ENCODE assay signal across 9 mouse cellular contexts in genomic region chr19:10895708-10896107, GRCm38 (mm10). TPM values are rescaled to one million over a fixed set of nuclear protein-coding genes. Genes with fewer than 3 reads are reported as not detected.
DNase-seq lines count a peak whose midpoint lies in the region; ATAC-seq lines count a peak whose summit lies in the region.
"Had no signal": no experiment of that assay in that cellular context is flagged by ENCODE, and none has a peak within 500 bp of the region (broad histone marks: within the 10 kb centered on the region; RNA-seq: fewer than 3 reads in every experiment).

No protein-coding gene starts in this region.

- 1% methylated on average over 16 of the region's 16 CpGs for WGBS in neural tube, embryonic 11.5 days
- WGBS in hindbrain, embryonic 13.5 days, result 1% methylated on average over 16 of the region's 16 CpGs
- WGBS in midbrain, embryonic 15.5 days, result 2% methylated on average over 16 of the region's 16 CpGs

- no peaks in the 10 kb centered on the region for H3K27me3 ChIP-seq in neural tube, embryonic 11.5 days (ENCODE audit: control insufficient read depth, insufficient read depth, low read length)
- no peaks in the 10 kb centered on the region for H3K27me3 ChIP-seq in hindbrain, embryonic 13.5 days
- no peaks in the 10 kb centered on the region for H3K27me3 ChIP-seq in midbrain, embryonic 15.5 days (replicated peaks)

- H3K9ac ChIP-seq in neural tube, embryonic 11.5 days (ENCODE audit: low read length), result peak overlapping the region; percentile 91
- peak overlapping the region; percentile 94 for H3K9ac ChIP-seq in hindbrain, embryonic 13.5 days
- H3K9ac ChIP-seq in midbrain, embryonic 15.5 days, result peak overlapping the region; percentile 77

- H3K36me3 ChIP-seq in neural tube, embryonic 11.5 days (ENCODE audit: control insufficient read depth, insufficient read depth, low read length), result peaks cover 13% of the 10 kb centered on the region
- H3K36me3 ChIP-seq in hindbrain, embryonic 13.5 days, result peaks cover 32% of the 10 kb centered on the region
- H3K36me3 ChIP-seq in midbrain, embryonic 15.5 days (replicated peaks), result peaks cover 15% of the 10 kb centered on the region

- peak overlapping the region; percentile 46 for H3K4me2 ChIP-seq in neural tube, embryonic 11.5 days (ENCODE audit: low read depth)
- H3K4me2 ChIP-seq in hindbrain, embryonic 13.5 days, result peak overlapping the region; percentile 91
- H3K4me2 ChIP-seq in midbrain, embryonic 15.5 days, result peak overlapping the region; percentile 66

- peak; percentile 48 for DNase-seq in adrenal gland, postnatal 10 days
- DNase-seq in adrenal gland, adult (ENCODE audit: inconsistent age in 2 of 2, low spot score in 1 of 2), result no peak
- no peak for DNase-seq in neural tube, embryonic 11.5 days (ENCODE audit: low spot score)
- DNase-seq in neural tube, embryonic 10.5 days (ENCODE audit: extremely low spot score, low spot score), result no peak
- DNase-seq in layer of hippocampus, adult 11-12 months (ENCODE audit: low spot score), result no peak

- no peak for ATAC-seq in neural tube, embryonic 11.5 days (ENCODE audit: insufficient read depth, low FRiP score, low TSS enrichment)
- no peak for ATAC-seq in hindbrain, embryonic 13.5 days (ENCODE audit: low FRiP score)
- ATAC-seq in midbrain, embryonic 15.5 days (replicated peaks), result peak; percentile 8; the same call in 1 of the 2 replicates
- no peak for ATAC-seq in CD4-positive, CD25-positive, alpha-beta regulatory T cell, adult 4 months

- no peaks in the 10 kb centered on the region for H3K9me3 ChIP-seq in neural tube, embryonic 11.5 days (ENCODE audit: control insufficient read depth, low read length)
- H3K9me3 ChIP-seq in hindbrain, embryonic 13.5 days, result no peaks in the 10 kb centered on the region
- no peaks in the 10 kb centered on the region for H3K9me3 ChIP-seq in midbrain, embryonic 15.5 days

- peak overlapping the region; percentile 90 for H3K27ac ChIP-seq in neural tube, embryonic 11.5 days (ENCODE audit: low read depth, low read length)
- H3K27ac ChIP-seq in hindbrain, embryonic 13.5 days, result peak overlapping the region; percentile 93
- H3K27ac ChIP-seq in midbrain, embryonic 15.5 days, result peak overlapping the region; percentile 87

- H3K4me1 ChIP-seq in neural tube, embryonic 11.5 days (ENCODE audit: control insufficient read depth, insufficient read depth, low read length), result peaks cover 6% of the 10 kb centered on the region; the same call in 1 of the 2 replicates
- peaks cover 26% of the 10 kb centered on the region for H3K4me1 ChIP-seq in hindbrain, embryonic 13.5 days (replicated peaks)
- peaks cover 25% of the 10 kb centered on the region for H3K4me1 ChIP-seq in midbrain, embryonic 15.5 days

- H3K4me3 ChIP-seq in neural tube, embryonic 11.5 days (ENCODE audit: low read depth, low read length), result peak overlapping the region; percentile 82
- peak overlapping the region; percentile 88 for H3K4me3 ChIP-seq in hindbrain, embryonic 13.5 days
- peak overlapping the region; percentile 69 for H3K4me3 ChIP-seq in midbrain, embryonic 15.5 days

RNA-seq across cellular contexts. Expression of gene Prpf19, which starts 0.7 kb away (rescaled TPM):
- total RNA-seq in adrenal gland, postnatal 10 days (2021), result 100 to 1,000 TPM; 124 to 163 TPM
- polyA plus RNA-seq in neural tube, embryonic 11.5 days (2014; fragmentation: Nextera tagmentation; extraction: Ambion mirVana), result 47.3 and 56.8 TPM in 2 replicates
- polyA plus RNA-seq in hindbrain, embryonic 13.5 days (2015; fragmentation: Nextera tagmentation; extraction: Ambion mirVana), result 40.2 and 42.9 TPM in 2 replicates
- polyA plus RNA-seq in midbrain, embryonic 15.5 days (2015; fragmentation: Nextera tagmentation; extraction: Ambion mirVana), result 44.5 and 47.5 TPM in 2 replicates
- 10 to 100 TPM; 10.4 to 24.8 TPM for polyA plus RNA-seq in CD4-positive, CD25-positive, alpha-beta regulatory T cell, adult 4 months (2017; shearing (Covaris generic))

RNA-seq across cellular contexts. Expression of gene Tmem109, which starts 13.9 kb away (rescaled TPM):
- 10 to 100 TPM; 84.0 to 93.2 TPM for total RNA-seq in adrenal gland, postnatal 10 days (2021)
- 49.4 and 49.5 TPM in 2 replicates for polyA plus RNA-seq in neural tube, embryonic 11.5 days (2014; fragmentation: Nextera tagmentation; extraction: Ambion mirVana)
- polyA plus RNA-seq in hindbrain, embryonic 13.5 days (2015; fragmentation: Nextera tagmentation; extraction: Ambion mirVana), result 34.2 and 34.3 TPM in 2 replicates
- polyA plus RNA-seq in midbrain, embryonic 15.5 days (2015; fragmentation: Nextera tagmentation; extraction: Ambion mirVana), result 46.2 and 48.4 TPM in 2 replicates
- 10 to 100 TPM; 57.5 to 82.3 TPM for polyA plus RNA-seq in CD4-positive, CD25-positive, alpha-beta regulatory T cell, adult 4 months (2017; shearing (Covaris generic))

RNA-seq across cellular contexts. Expression of gene Zp1, which starts 24.7 kb away (rescaled TPM):
- not detected for total RNA-seq in adrenal gland, postnatal 10 days (2021)
- polyA plus RNA-seq in neural tube, embryonic 11.5 days (2014; fragmentation: Nextera tagmentation; extraction: Ambion mirVana), result not detected in 2 replicates
- polyA plus RNA-seq in hindbrain, embryonic 13.5 days (2015; fragmentation: Nextera tagmentation; extraction: Ambion mirVana), result not detected in 2 replicates
- 0.49 and 0.79 TPM in 2 replicates for polyA plus RNA-seq in midbrain, embryonic 15.5 days (2015; fragmentation: Nextera tagmentation; extraction: Ambion mirVana)
- polyA plus RNA-seq in CD4-positive, CD25-positive, alpha-beta regulatory T cell, adult 4 months (2017; shearing (Covaris generic)), result not detected
- total RNA-seq: hematopoietic stem cell, adult 5-6 weeks had no signal

RNA-seq across cellular contexts. Expression of gene Tmem132a, which starts 26.0 kb away (rescaled TPM):
- 10 to 100 TPM; 22.3 to 23.1 TPM for total RNA-seq in adrenal gland, postnatal 10 days (2021)
- polyA plus RNA-seq in neural tube, embryonic 11.5 days (2014; fragmentation: Nextera tagmentation; extraction: Ambion mirVana), result 82.6 and 85.5 TPM in 2 replicates
- 174 and 180 TPM in 2 replicates for polyA plus RNA-seq in hindbrain, embryonic 13.5 days (2015; fragmentation: Nextera tagmentation; extraction: Ambion mirVana)
- polyA plus RNA-seq in midbrain, embryonic 15.5 days (2015; fragmentation: Nextera tagmentation; extraction: Ambion mirVana), result 224 and 236 TPM in 2 replicates
- under 1 TPM in 1 of 2 experiments, not detected in 1; 0.39 TPM for polyA plus RNA-seq in CD4-positive, CD25-positive, alpha-beta regulatory T cell, adult 4 months (2017; shearing (Covaris generic))

RNA-seq across cellular contexts. Expression of gene Ptgdr2, which starts 41.3 kb away (rescaled TPM):
- total RNA-seq in adrenal gland, postnatal 10 days (2021), result not detected
- not detected in 2 replicates for polyA plus RNA-seq in neural tube, embryonic 11.5 days (2014; fragmentation: Nextera tagmentation; extraction: Ambion mirVana)
- 0.19 and 0.22 TPM in 2 replicates for polyA plus RNA-seq in hindbrain, embryonic 13.5 days (2015; fragmentation: Nextera tagmentation; extraction: Ambion mirVana)
- polyA plus RNA-seq in midbrain, embryonic 15.5 days (2015; fragmentation: Nextera tagmentation; extraction: Ambion mirVana), result 0.06 and 0.12 TPM in 2 replicates
- polyA plus RNA-seq in CD4-positive, CD25-positive, alpha-beta regulatory T cell, adult 4 months (2017; shearing (Covaris generic)), result not detected
